Mouse (Mus musculus) myocyte (in vitro differentiated cells): ENCODE measurements at regions not wholly inside any gene's neighbourhood (a gene's known extent, or its start where the extent isn't known, plus 50 kb on each side); places are given as distances from the start of the nearest gene placed in this dataset.

ENCODE experiments used
- H3K27me3 ChIP-seq: one replicate; pipeline ENCODE4 v1.6.1; 2011; ENCODE audit not compliant: control insufficient read depth, insufficient read depth, insufficient read length
- H3K36me3 ChIP-seq: one replicate; pipeline ENCODE4 v1.6.1; 2011; ENCODE audit not compliant: control insufficient read depth, insufficient read depth
- H3K4me2 ChIP-seq: one replicate; pipeline ENCODE4 v1.6.1; 2011; ENCODE audit warnings: low read depth, control low read depth
- H3K4me3 ChIP-seq: one replicate; pipeline ENCODE4 v1.5.1; 2011; ENCODE audit warnings: mild to moderate bottlenecking, control low read depth, moderate library complexity
- H3K79me2 ChIP-seq: one replicate; pipeline ENCODE4 v1.6.1; 2011; ENCODE audit not compliant: control insufficient read depth, insufficient read depth
- H3ac ChIP-seq: one replicate; pipeline ENCODE4 v1.6.1; 2011; ENCODE audit not compliant: control insufficient read depth, insufficient read length
- CEBPB ChIP-seq: IDR thresholded peaks from 2 replicates; pipeline ENCODE4 v1.6.1; 2011; ENCODE audit warnings: mild to moderate bottlenecking, moderate library complexity; ENCODE audit not compliant: poor library complexity, insufficient read depth, severe bottlenecking
- E2F4 ChIP-seq: IDR thresholded peaks from one replicate; pipeline ENCODE4 v1.6.1; 2011; ENCODE audit warnings: mild to moderate bottlenecking, control low read depth, moderate library complexity; ENCODE audit not compliant: insufficient read depth
- MAX ChIP-seq: IDR thresholded peaks from one replicate; pipeline ENCODE4 v1.6.1; 2011; ENCODE audit warnings: low read depth, mild to moderate bottlenecking, control low read depth
- MYOD1 ChIP-seq, 3 experiments: IDR thresholded peaks; one replicate each; pipeline ENCODE4 v1.6.1; 2011; ENCODE audit warnings: control low read depth in 2 of 3, low read depth in 2 of 3, mild to moderate bottlenecking in 2 of 3, moderate library complexity in 1 of 3; ENCODE audit not compliant: insufficient read length in 2 of 3, control insufficient read depth in 1 of 3
- MYOG ChIP-seq, 3 experiments: IDR thresholded peaks; one replicate each; pipeline ENCODE4 v1.6.1; 2011; ENCODE audit warnings: control low read depth in 2 of 3, low read depth in 2 of 3, mild to moderate bottlenecking in 2 of 3; ENCODE audit not compliant: insufficient read length in 2 of 3, control insufficient read depth in 1 of 3, insufficient read depth in 1 of 3
- POLR2A ChIP-seq: IDR thresholded peaks from one replicate; pipeline ENCODE4 v1.6.1; 2011; ENCODE audit warnings: low read depth, mild to moderate bottlenecking, control low read depth, moderate library complexity; ENCODE audit not compliant: insufficient read length
- POLR2AphosphoS2 ChIP-seq: IDR thresholded peaks from one replicate; pipeline ENCODE4 v1.6.1; 2011; ENCODE audit warnings: low read depth, control low read depth; ENCODE audit not compliant: insufficient read length
- REST ChIP-seq: IDR thresholded peaks from one replicate; pipeline ENCODE4 v1.6.1; 2011; ENCODE audit warnings: mild to moderate bottlenecking, control low read depth, moderate library complexity; ENCODE audit not compliant: insufficient read depth, insufficient read length
- SRF ChIP-seq: IDR thresholded peaks from one replicate; pipeline ENCODE4 v1.6.1; 2011; ENCODE audit warnings: low read depth; ENCODE audit not compliant: control insufficient read depth, insufficient read length
- TCF12 ChIP-seq: IDR thresholded peaks from one replicate; pipeline ENCODE4 v1.6.1; 2011; ENCODE audit warnings: mild to moderate bottlenecking, control low read depth; ENCODE audit not compliant: poor library complexity, insufficient read depth, severe bottlenecking
- TCF3 ChIP-seq: IDR thresholded peaks from one replicate; pipeline ENCODE4 v1.6.1; 2011; ENCODE audit warnings: low read depth, control low read depth; ENCODE audit not compliant: insufficient read length
- USF1 ChIP-seq: IDR thresholded peaks from one replicate; pipeline ENCODE4 v1.6.1; 2011; ENCODE audit warnings: low read depth, mild to moderate bottlenecking, control low read depth, moderate library complexity

DNA sequence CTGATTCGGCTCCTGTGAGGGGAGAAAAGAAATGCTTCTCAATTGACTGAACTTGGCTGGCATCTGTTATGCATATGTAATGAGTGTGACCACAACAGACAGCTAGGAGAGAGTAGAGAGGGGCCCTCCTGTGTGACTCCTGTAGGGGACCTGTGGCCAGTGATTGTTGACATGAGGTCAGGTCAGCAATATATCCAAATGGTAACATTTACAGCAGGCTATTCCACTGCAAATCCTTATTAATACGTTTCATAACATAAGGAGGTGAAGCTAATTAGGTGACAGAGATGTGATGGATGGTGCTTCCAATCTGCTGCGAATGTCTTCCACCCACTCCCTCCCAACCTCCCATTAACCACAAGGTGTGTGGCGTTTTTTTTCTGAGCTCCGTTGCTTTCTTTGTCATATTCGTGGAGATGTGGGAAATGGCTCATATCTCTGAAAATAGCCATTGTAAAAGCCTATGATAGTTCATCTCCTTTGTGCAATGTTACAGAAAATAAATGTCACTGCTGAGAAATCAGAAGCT lies 309.5 kb downstream of the Irx1 start:
- no peak for TF ChIP-seq SRF
- TF ChIP-seq TCF3: no peak
- TF ChIP-seq CEBPB: no peak
- no peak for TF ChIP-seq POLR2AphosphoS2
- no peak for TF ChIP-seq TCF12
- no peak for TF ChIP-seq USF1
- no peak for TF ChIP-seq E2F4
- no peak for TF ChIP-seq REST
- TF ChIP-seq MAX: no peak
- no peak for TF ChIP-seq MYOG (IDR thresholded peaks at IDR 0.05; ENCODE audit: control insufficient read depth in 1 of 3, insufficient read depth in 1 of 3, insufficient read length in 2 of 3, low read depth in 2 of 3)
- H3K4me3 ChIP-seq: no peak overlapping the region
- H3K27me3 ChIP-seq: no peaks in the 10 kb centered on the region
- H3K79me2 ChIP-seq: no peaks in the 10 kb centered on the region
- H3K4me2 ChIP-seq: no peak overlapping the region
- no peaks in the 10 kb centered on the region for H3K36me3 ChIP-seq
- no peak overlapping the region for H3ac ChIP-seq

GRCm38 (mm10) chr13:71653212-71653938 lies 310.1 kb downstream of the Irx1 start:
- H3K79me2 ChIP-seq: no peaks in the 10 kb centered on the region
- TF ChIP-seq TCF12: no peak
- no peak for TF ChIP-seq USF1
- no peak for TF ChIP-seq TCF3
- no peak for TF ChIP-seq MYOG (IDR thresholded peaks at IDR 0.05; ENCODE audit: control insufficient read depth in 1 of 3, insufficient read depth in 1 of 3, insufficient read length in 2 of 3, low read depth in 2 of 3)
- no peaks in the 10 kb centered on the region for H3K36me3 ChIP-seq
- no peak overlapping the region for H3K4me2 ChIP-seq
- H3K27me3 ChIP-seq: no peaks in the 10 kb centered on the region
- no peak overlapping the region for H3ac ChIP-seq
- no peak overlapping the region for H3K4me3 ChIP-seq

DNA sequence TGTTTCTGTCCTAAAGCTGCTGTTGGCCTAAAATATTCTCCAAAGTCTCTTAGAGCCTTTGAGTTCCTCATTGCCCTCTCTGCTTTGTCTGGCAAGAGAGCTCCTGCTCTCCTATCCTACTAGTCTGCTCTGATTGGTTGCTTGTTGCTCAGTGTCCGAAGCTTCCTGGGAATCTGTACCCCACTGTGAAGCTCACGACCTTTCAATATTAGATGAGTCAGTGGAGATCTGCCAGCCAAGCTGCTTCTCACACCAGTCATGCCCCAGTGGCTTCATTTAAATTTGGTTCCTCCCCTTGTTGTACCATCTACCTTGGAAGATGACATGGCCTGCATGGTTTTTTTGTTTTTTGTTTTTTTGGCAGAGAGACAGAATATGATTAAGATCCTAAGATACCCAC lies 313.6 kb downstream of the Irx1 start:
- Histone ChIP-seq H3K27me3 (no peaks in the 10 kb centered on the region), H3K4me2 (no peak overlapping the region), H3K36me3 (no peaks in the 10 kb centered on the region), H3K79me2 (no peaks in the 10 kb centered on the region), H3ac (no peak overlapping the region), H3K4me3 (no peak overlapping the region)
- TF ChIP-seq POLR2AphosphoS2: no peak
- TF ChIP-seq POLR2A: no peak
- no peak for TF ChIP-seq MYOG (IDR thresholded peaks at IDR 0.05; ENCODE audit: control insufficient read depth in 1 of 3, insufficient read depth in 1 of 3, insufficient read length in 2 of 3, low read depth in 2 of 3)
- TF ChIP-seq SRF: no peak
- no peak for TF ChIP-seq CEBPB
- TF ChIP-seq TCF3: no peak
- no peak for TF ChIP-seq USF1
- no peak for TF ChIP-seq E2F4

- no peaks in the 10 kb centered on the region for H3K36me3 ChIP-seq
- H3K27me3 ChIP-seq: no peaks in the 10 kb centered on the region
- H3K4me2 ChIP-seq: no peak overlapping the region
- no peak overlapping the region for H3ac ChIP-seq
- TF ChIP-seq TCF12: no peak
- no peak for TF ChIP-seq MYOG (IDR thresholded peaks at IDR 0.05; ENCODE audit: control insufficient read depth in 1 of 3, insufficient read depth in 1 of 3, insufficient read length in 2 of 3, low read depth in 2 of 3)
- TF ChIP-seq POLR2AphosphoS2: no peak
- no peak for TF ChIP-seq REST
- TF ChIP-seq POLR2A: no peak
- TF ChIP-seq SRF: no peak
- TF ChIP-seq E2F4: no peak
- TF ChIP-seq MYOD1 (IDR thresholded peaks at IDR 0.05; ENCODE audit: control insufficient read depth in 1 of 3, insufficient read length in 2 of 3, low read depth in 2 of 3): no peak
- H3K4me3 ChIP-seq: no peak overlapping the region
- no peaks in the 10 kb centered on the region for H3K79me2 ChIP-seq
Observed at GRCm38 (mm10) chr13:71649031-71649430, 314.5 kb downstream of the Irx1 start.

DNA sequence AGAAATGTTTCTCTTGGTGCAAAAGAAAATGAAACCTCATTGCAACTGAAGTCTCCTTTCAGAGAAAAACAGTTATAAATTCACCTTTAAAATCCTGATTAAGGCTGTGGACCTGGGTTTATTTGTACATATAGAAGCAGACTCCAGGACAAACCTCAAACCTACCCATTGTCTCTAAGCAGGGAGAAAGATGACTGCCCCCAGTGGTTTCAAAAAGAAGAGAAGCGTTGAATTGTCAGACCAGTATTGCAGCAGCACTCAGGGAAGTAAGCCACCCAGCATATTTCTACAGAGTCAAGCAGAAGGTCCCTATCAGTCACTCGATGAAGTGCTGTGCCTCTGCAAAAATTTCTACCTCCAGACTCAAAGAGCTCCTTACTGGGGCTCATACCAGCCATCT lies 332.1 kb downstream of the Irx1 start:
- H3K4me2 ChIP-seq: no peak overlapping the region
- H3K27me3 ChIP-seq: no peaks in the 10 kb centered on the region
- H3K4me3 ChIP-seq: no peak overlapping the region
- no peak overlapping the region for H3ac ChIP-seq
- no peaks in the 10 kb centered on the region for H3K36me3 ChIP-seq
- H3K79me2 ChIP-seq: no peaks in the 10 kb centered on the region
- no peak for TF ChIP-seq TCF3
- TF ChIP-seq POLR2AphosphoS2: no peak
- no peak for TF ChIP-seq CEBPB
- TF ChIP-seq POLR2A: no peak
- TF ChIP-seq USF1: no peak
- TF ChIP-seq E2F4: no peak
- no peak for TF ChIP-seq MYOG (IDR thresholded peaks at IDR 0.05; ENCODE audit: control insufficient read depth in 1 of 3, insufficient read depth in 1 of 3, insufficient read length in 2 of 3, low read depth in 2 of 3)
- TF ChIP-seq SRF: no peak
